Mouse (Mus musculus) hindbrain, embryonic 13.5 days (tissue): ENCODE results near the gene Tnrc6b. TPM values are rescaled to one million over a fixed set of nuclear protein-coding genes. Genes with fewer than 3 reads are reported as not detected.

Experiments used
- ATAC-seq: fragments of 200-750 bp; cut with Nextera tagmentation; 2 replicates; pipeline ENCODE4 v1.8.0; 2017; ENCODE audit warnings: moderate TSS enrichment; ENCODE audit not compliant: low FRiP score
- H3K27ac ChIP-seq: fragments of 300-500 bp; sonication (generic); 2 replicates; pipeline ENCODE4 v1.5.1; 2015; ENCODE audit warnings: inconsistent platforms, mild to moderate bottlenecking, moderate library complexity
- H3K27me3 ChIP-seq: fragments of 300-500 bp; sonication (generic); 2 replicates; pipeline ENCODE4 v1.6.1; 2015; ENCODE audit warnings: mild to moderate bottlenecking, inconsistent platforms
- H3K36me3 ChIP-seq: fragments of 300-500 bp; sonication (generic); 2 replicates; pipeline ENCODE4 v1.6.1; 2015; ENCODE audit warnings: mild to moderate bottlenecking, inconsistent platforms
- H3K4me1 ChIP-seq: fragments of 300-500 bp; sonication (generic); replicated peaks from 2 replicates; pipeline ENCODE4 v1.6.1; 2015; ENCODE audit warnings: inconsistent platforms
- H3K4me2 ChIP-seq: fragments of 300-500 bp; sonication (generic); 2 replicates; pipeline ENCODE4 v1.6.1; 2015; ENCODE audit warnings: inconsistent platforms, mild to moderate bottlenecking, moderate library complexity
- H3K4me3 ChIP-seq: fragments of 300-500 bp; sonication (generic); 2 replicates; pipeline ENCODE4 v1.5.1; 2015; ENCODE audit warnings: mild to moderate bottlenecking, inconsistent platforms
- H3K9ac ChIP-seq: fragments of 300-500 bp; sonication (generic); 2 replicates; pipeline ENCODE4 v1.6.1; 2015; ENCODE audit warnings: mild to moderate bottlenecking, inconsistent platforms
- H3K9me3 ChIP-seq: fragments of 300-500 bp; sonication (generic); 2 replicates; pipeline ENCODE4 v1.6.1; 2016; ENCODE audit warnings: inconsistent platforms
- WGBS: fragments of 180-500 bp; shearing (Covaris S2); methylation state at CpG from one replicate; pipeline ENCODE4 v1.1.7; 2015; 5-methylcytosine and 5-hydroxymethylcytosine counted together
- polyA plus RNA-seq: library from polyadenylated mRNA; unstranded; fragments of >200 nt; fragmentation: Nextera tagmentation; extraction: Ambion mirVana; gene quantifications from 2 replicates; pipeline ENCODE4 v1.2.1, GENCODE M21; 2015

The Tnrc6b gene
- polyA plus RNA-seq, 1 experiment from 2014 or later = 45.2 TPM

DNA sequence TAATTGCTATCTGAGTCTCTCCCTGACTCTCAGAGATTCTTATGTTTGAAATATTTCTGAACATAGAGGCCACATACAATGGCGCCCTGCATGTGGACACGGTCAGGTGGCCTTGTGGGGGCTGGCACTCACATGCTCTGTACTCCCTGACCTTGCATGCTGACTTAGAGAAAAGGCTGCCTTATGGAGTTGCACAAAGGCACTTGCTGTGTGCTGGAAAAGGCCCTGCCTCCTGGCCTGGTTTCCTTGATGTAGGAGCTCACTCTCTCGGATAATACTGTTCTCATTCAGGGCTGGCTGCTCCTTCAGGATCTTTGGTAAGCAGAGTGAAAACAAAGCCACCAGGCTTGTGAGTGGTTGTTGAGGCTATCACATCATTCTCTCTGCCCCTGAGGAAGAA is 27.1 kb upstream of the Tnrc6b start:
- Histone ChIP-seq H3K27ac (peak overlapping the region; percentile 18; the same call in 1 of the 2 replicates), H3K9ac (no peak overlapping the region; the same call in 1 of the 2 replicates), H3K9me3 (no peaks in the 10 kb centered on the region), H3K4me1 (peaks cover 61% of the 10 kb centered on the region), H3K36me3 (no peaks in the 10 kb centered on the region), H3K27me3 (0 out of 2 replicates have a peak, but pooled peaks cover 5% of the 10 kb centered on the region), H3K4me2 (no peak overlapping the region), H3K4me3 (no peak overlapping the region)
- WGBS = 55% methylated on average over 3 of the region's 3 CpGs
- ATAC-seq = no peak

DNA sequence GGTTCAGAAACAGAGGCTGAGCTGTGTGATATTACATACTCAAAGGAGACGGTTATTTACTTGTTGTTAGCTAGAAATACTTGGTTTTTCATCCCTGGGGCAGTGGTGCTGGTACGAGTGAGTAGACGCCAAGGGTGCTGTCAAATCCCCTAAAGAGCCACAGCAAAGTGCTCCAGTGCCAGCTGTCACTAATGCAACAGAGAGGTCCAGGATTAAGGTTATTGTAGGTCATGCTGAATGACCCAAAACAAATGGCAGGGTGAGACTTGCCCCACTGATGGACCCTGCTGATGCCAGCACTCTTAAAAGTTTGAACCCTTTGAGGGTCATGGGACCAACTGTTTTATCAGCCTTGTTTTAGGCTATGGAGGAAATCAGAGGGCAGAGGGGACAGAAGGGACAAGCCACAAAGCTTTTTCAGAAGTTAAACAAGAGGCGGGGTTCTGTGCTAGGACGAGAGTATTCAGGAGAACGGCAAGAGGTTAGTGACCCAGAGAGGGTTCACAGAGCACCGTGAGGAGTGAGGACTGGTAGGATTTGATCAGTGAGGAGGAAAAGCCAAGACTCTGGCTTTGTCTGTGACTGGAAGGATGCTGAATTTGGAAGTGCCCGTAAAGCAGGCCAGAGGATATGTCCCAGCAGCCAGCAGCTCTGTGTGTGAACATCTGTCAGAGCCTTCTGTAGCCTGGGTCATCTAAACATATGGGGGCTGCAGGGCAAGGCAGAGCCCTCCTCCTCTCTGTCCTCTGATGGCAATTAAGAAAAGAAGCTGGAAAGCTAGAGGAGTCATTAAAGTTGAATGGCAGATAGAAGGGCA is 26.1 kb upstream of the Tnrc6b start:
- 15% methylated on average over 8 of the region's 8 CpGs for WGBS
- Histone ChIP-seq H3K36me3 (no peaks in the 10 kb centered on the region), H3K27ac (peak overlapping the region; percentile 66), H3K9me3 (no peaks in the 10 kb centered on the region), H3K9ac (no peak overlapping the region; the same call in 1 of the 2 replicates), H3K4me1 (peaks cover 51% of the 10 kb centered on the region), H3K4me2 (no peak overlapping the region), H3K27me3 (0 out of 2 replicates have a peak, but pooled peaks cover 5% of the 10 kb centered on the region), H3K4me3 (no peak overlapping the region)
- 0 out of 2 replicates have a peak, but pooled peaks have one; percentile 21 for ATAC-seq

DNA sequence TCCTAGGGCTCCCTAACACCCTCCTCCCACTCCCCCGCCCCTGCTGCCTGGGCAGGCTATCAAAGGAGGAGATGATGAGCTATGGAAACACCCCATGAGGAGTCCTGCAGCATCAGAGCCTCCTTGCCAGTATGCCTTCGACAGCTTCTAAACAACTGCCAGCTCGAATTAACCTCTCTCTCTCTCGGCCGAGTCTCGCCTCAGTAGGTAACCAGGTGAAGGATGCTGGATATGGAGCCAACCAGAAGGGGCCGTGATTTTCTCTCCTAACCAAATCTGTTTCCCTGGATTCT is 25.6 kb upstream of the Tnrc6b start:
- 22% methylated on average over 7 of the region's 7 CpGs for WGBS
- H3K4me2 ChIP-seq = no peak overlapping the region
- 0 out of 2 replicates have a peak, but pooled peaks cover 5% of the 10 kb centered on the region for H3K27me3 ChIP-seq
- no peak overlapping the region for H3K4me3 ChIP-seq
- no peaks in the 10 kb centered on the region for H3K36me3 ChIP-seq
- ATAC-seq = peak; percentile 50; the same call in 1 of the 2 replicates
- peak overlapping the region; percentile 66 for H3K27ac ChIP-seq
- H3K4me1 ChIP-seq = peaks cover 45% of the 10 kb centered on the region
- H3K9me3 ChIP-seq = no peaks in the 10 kb centered on the region
- H3K9ac ChIP-seq = no peak overlapping the region

DNA sequence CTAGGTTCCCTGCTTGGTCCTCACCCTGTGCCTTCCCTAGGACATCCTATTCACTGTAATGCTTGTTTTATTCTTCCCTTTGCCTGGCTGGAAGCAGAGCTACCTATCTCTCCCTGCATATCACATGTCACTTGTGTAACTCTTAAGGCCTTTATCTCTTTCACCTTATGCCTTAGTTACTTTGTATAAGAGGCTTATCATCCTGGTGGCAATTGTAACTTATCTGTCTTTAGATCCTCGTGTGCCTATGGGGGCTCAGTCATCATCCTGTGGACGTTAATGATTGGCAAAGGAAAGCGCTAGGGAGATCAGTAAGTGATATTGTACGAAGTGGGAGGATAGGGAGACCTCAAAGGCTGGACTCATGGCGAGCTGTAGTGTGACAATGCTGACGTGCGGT is 22.6 kb upstream of the Tnrc6b start:
- Histone ChIP-seq H3K27me3 (peaks cover 11% of the 10 kb centered on the region; the same call in 1 of the 2 replicates), H3K27ac (no peak overlapping the region), H3K36me3 (no peaks in the 10 kb centered on the region), H3K9me3 (no peaks in the 10 kb centered on the region), H3K9ac (no peak overlapping the region), H3K4me1 (peaks cover 43% of the 10 kb centered on the region), H3K4me3 (no peak overlapping the region), H3K4me2 (no peak overlapping the region)
- 74% methylated on average over 7 of the region's 7 CpGs for WGBS
- no peak for ATAC-seq

DNA sequence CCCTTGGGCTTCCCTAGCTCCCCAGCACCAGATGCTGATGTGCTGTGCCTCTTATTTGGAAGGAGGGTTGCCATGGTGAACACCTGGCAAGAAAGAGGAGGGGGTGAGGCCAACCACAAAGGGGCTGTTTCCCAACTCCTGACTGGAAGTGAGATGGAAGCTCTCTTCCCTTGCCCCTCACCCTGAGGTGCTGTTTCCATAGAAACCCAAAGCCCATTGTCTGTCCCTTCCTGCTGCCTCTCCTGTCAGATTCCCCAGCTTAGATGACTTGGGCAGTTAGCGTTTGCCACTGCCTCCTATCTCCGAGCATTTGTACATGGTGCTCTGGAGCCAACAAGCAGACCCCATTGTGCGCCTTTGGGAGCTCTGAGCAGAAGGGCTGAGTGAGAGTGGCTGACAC is 17.6 kb upstream of the Tnrc6b start:
- ATAC-seq = peak; percentile 38; the same call in 1 of the 2 replicates
- Histone ChIP-seq H3K4me2 (no peak overlapping the region), H3K27me3 (peaks cover 7% of the 10 kb centered on the region; the same call in 1 of the 2 replicates), H3K4me3 (no peak overlapping the region), H3K27ac (peak overlapping the region; percentile 48; the same call in 1 of the 2 replicates), H3K9ac (0 out of 2 replicates have a peak overlapping the region, but pooled peaks have one; percentile 11), H3K4me1 (peaks cover 33% of the 10 kb centered on the region), H3K9me3 (no peaks in the 10 kb centered on the region), H3K36me3 (no peaks in the 10 kb centered on the region)
- WGBS = 20% methylated on average over 3 of the region's 3 CpGs

DNA sequence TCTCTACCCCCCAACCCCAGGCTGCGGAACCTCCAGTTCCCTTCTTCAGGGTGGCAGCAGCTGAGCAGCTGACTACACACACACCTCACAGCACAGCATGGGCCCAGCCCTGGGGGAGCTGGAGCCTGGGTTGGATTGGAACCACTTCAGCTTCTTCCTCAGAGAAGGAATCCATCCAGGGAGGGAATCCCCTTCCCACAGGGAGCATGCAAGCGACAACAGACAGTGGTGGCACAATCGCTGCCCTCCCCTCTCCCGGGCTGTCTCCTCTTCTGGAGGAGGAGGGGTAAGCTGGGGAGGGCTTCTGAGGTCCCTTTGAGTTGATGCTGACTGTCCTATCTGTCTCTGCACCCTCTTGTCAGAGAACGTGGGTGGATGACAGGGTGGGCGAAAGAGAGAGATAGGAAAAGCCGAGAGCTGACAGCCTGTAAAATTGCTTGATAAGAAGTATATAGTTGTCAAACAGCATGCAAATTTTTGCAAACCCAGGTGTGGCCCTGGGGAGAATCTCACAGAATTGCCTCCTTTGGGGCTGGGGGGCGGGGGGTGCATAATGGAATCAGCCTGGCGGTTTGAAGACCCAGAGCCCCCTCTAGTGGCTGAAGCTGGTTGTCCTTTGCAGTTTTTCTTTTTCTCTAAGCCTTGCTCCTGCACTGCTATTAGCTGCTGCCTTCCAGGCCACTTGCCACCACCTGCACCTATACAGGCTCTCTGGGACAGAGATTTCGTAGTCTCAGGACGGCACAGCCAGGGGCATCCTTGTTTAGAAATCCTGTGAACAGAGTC is 16.8 kb upstream of the Tnrc6b start:
- H3K9ac ChIP-seq = peak overlapping the region; percentile 61
- 21% methylated on average over 11 of the region's 11 CpGs for WGBS
- peaks cover 11% of the 10 kb centered on the region; the same call in 1 of the 2 replicates for H3K27me3 ChIP-seq
- ATAC-seq = peak; percentile 40; the same call in 1 of the 2 replicates
- H3K4me2 ChIP-seq = peak overlapping the region; percentile 40
- peaks cover 33% of the 10 kb centered on the region for H3K4me1 ChIP-seq
- H3K36me3 ChIP-seq = no peaks in the 10 kb centered on the region
- H3K4me3 ChIP-seq = no peak overlapping the region
- H3K9me3 ChIP-seq = no peaks in the 10 kb centered on the region
- H3K27ac ChIP-seq = peak overlapping the region; percentile 48; the same call in 1 of the 2 replicates

DNA sequence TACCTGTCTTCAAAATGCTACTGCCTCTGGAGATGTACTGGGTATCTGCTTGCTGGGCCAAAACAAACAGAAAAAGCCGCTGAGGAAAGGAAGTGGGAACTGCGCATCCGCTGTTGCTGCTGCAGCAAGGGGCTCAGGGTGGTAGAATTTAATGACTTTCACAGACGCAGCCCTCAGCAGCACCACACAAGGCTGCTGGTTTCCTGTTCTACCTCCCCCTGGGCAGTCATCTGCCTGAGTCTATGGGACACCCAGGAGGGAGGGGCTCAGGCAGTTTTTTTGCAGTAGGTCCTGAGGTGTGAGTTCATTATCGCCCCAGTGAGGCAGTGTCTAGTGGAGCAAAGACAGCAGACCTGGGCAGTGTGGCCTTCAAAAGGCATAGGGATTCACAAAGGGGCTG is 13.5 kb upstream of the Tnrc6b start:
- H3K9me3 ChIP-seq = no peaks in the 10 kb centered on the region
- no peak overlapping the region for H3K4me3 ChIP-seq
- H3K36me3 ChIP-seq = no peaks in the 10 kb centered on the region
- peaks cover 11% of the 10 kb centered on the region; the same call in 1 of the 2 replicates for H3K27me3 ChIP-seq
- 59% methylated on average over 5 of the region's 5 CpGs for WGBS
- peaks cover 30% of the 10 kb centered on the region for H3K4me1 ChIP-seq
- no peak overlapping the region for H3K4me2 ChIP-seq
- no peak overlapping the region for H3K27ac ChIP-seq
- no peak for ATAC-seq
- peak overlapping the region; percentile 39; the same call in 1 of the 2 replicates for H3K9ac ChIP-seq

DNA sequence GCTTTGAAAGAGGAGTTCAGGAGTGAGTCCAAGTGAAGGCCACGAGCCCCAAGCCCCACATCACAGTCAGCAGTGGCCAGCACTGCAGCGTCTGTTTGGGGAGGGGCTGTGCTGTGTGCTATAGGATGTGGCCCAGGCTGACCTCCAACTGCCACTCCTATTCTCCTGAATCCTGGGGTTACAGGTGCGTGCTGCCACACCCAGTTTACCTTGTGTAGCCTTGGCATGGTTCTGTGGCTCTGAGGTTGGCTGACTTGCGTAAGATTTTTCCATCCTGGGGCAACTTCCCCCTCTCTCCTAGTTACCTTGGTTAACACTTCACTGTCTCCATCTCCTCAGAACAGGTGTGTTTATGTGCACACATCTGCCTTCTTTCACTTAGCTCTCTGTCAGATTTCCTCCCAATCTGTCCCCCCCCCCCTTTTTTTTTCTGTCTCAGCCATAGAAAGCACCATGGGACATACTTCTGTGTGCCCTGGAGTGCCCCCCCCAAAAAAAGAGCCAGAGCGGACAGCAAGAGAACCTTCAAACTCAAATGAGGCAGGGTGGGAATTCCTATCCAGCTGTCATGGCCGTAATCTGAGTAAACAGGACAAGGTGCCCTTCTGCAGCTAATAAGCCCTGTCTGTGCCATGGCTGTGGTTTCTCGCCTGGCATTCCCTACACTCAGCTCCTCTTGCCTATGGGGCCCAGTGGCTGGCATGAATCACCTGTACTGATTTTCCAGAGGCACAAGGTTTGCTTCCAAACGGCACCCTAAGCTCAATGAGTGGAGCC is 9.4 kb upstream of the Tnrc6b start:
- Histone ChIP-seq H3K36me3 (no peaks in the 10 kb centered on the region), H3K9ac (peak overlapping the region; percentile 49; the same call in 1 of the 2 replicates), H3K4me3 (no peak overlapping the region), H3K4me2 (no peak overlapping the region), H3K9me3 (no peaks in the 10 kb centered on the region), H3K27ac (no peak overlapping the region), H3K27me3 (peaks cover 11% of the 10 kb centered on the region; the same call in 1 of the 2 replicates), H3K4me1 (peaks cover 21% of the 10 kb centered on the region)
- no peak for ATAC-seq
- 76% methylated on average over 8 of the region's 8 CpGs for WGBS

DNA sequence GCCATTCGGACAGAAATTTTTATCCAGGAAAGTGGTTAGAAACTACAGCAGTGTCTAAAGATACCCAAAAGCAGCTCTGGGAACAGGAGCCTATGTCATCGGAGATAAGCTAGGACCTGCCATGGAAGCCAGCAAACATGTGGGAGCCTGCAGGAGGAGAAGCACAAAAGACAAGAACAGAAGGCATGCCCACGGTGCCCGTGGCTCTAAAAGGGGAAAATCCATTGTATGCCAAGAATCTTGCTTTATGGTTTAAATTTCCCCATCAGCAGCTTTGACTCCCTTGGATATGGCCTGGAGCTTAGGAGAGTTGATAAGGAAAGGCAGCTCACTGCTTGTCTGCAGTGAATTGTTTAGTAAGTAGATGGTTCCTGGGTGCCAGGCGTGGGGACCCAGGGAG is 8.2 kb upstream of the Tnrc6b start:
- Histone ChIP-seq H3K36me3 (no peaks in the 10 kb centered on the region), H3K27me3 (peaks cover 11% of the 10 kb centered on the region; the same call in 1 of the 2 replicates), H3K4me1 (peaks cover 26% of the 10 kb centered on the region), H3K9me3 (no peaks in the 10 kb centered on the region), H3K9ac (no peak overlapping the region), H3K4me2 (no peak overlapping the region), H3K27ac (no peak overlapping the region), H3K4me3 (no peak overlapping the region)
- no peak for ATAC-seq
- WGBS = 85% methylated on average over 5 of the region's 5 CpGs

DNA sequence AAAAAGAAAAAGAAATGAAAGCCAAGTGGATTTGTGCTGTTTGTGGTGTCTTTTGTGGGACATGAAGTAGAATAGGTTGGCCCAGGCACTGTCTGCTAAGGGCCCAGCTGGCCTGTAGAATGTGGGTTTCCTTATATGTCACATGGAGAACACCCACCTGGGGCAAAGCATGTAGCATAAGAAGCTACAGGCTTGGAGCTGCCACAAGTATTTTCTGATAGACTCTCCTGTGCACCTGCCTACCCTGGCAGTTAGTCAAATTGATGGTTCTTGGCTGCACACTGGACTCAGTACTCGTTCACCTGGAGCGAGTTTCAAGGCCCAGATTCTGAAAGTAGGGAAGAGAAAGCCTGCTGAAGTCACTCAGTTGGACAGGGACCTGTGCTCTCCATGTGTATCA is 7.6 kb upstream of the Tnrc6b start:
- 72% methylated on average over 2 of the region's 2 CpGs for WGBS

DNA sequence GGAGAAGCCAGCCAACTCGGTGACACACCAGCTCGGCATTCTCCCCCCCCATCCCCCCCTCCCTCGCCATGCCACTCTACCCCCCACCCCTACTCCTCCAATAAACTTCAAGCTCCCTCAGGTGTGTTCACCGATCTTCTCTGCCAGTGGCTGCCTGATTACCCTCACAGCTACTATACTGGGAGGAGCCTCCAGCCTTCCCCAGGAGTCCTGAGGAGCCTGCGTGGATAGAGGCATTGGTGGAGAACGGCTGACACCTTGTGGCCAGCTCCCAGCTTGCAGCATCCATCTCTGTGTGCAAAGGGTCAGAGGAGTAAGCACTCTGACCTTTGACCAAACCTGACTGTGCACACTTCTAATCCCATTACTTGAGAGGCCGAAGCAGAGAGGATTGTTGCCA is 6.8 kb upstream of the Tnrc6b start:
- H3K9me3 ChIP-seq = no peaks in the 10 kb centered on the region
- no peaks in the 10 kb centered on the region for H3K36me3 ChIP-seq
- no peak overlapping the region for H3K4me3 ChIP-seq
- peaks cover 23% of the 10 kb centered on the region for H3K4me1 ChIP-seq
- 10% methylated on average over 7 of the region's 7 CpGs for WGBS
- no peak overlapping the region for H3K9ac ChIP-seq
- H3K4me2 ChIP-seq = 0 out of 2 replicates have a peak overlapping the region, but pooled peaks have one; percentile 21
- no peak overlapping the region for H3K27ac ChIP-seq
- peaks cover 6% of the 10 kb centered on the region; the same call in 1 of the 2 replicates for H3K27me3 ChIP-seq
- peak; percentile 80 for ATAC-seq

More for the DNA sequence above, 7.6 kb upstream of the Tnrc6b start:
- no peaks in the 10 kb centered on the region for H3K9me3 ChIP-seq
- H3K27me3 ChIP-seq = peaks cover 11% of the 10 kb centered on the region; the same call in 1 of the 2 replicates
- peaks cover 23% of the 10 kb centered on the region for H3K4me1 ChIP-seq
- H3K4me3 ChIP-seq = no peak overlapping the region
- no peaks in the 10 kb centered on the region for H3K36me3 ChIP-seq
- no peak for ATAC-seq
- H3K9ac ChIP-seq = no peak overlapping the region
- H3K4me2 ChIP-seq = no peak overlapping the region
- H3K27ac ChIP-seq = no peak overlapping the region
